Mouse (Mus musculus): ENCODE data around the gene Cfd. TPM values are rescaled to one million over a fixed set of nuclear protein-coding genes. Genes with fewer than 3 reads are reported as not detected.
"Not testable (repeated sequence)": the region's sequence is repeated elsewhere in the genome, so short reads cannot be mapped to it uniquely, and the experiment has no call there.

The Cfd gene
- polyA plus RNA-seq, 1 experiment from 2014 or later = not detected

- peaks cover 30% of the 10 kb centered on the region for H3K36me3 ChIP-seq
- peak overlapping the region; percentile 94 for H3K9ac ChIP-seq (replicated peaks)
- peak overlapping the region; percentile 74 for H3K4me3 ChIP-seq (replicated peaks)
- ATAC-seq (ENCODE audit: insufficient number of reproducible peaks, insufficient read depth, low FRiP score, low TSS enrichment, low read depth) = no peak
- WGBS = 2% methylated on average over 26 of the region's 26 CpGs
- peaks cover 25% of the 10 kb centered on the region for H3K4me1 ChIP-seq (replicated peaks)
- peak overlapping the region; percentile 90 for H3K27ac ChIP-seq
- no peaks in the 10 kb centered on the region for H3K27me3 ChIP-seq
- H3K9me3 ChIP-seq = no peaks in the 10 kb centered on the region
- H3K4me2 ChIP-seq = peak overlapping the region; percentile 67
Measured at GRCm38 (mm10) chr10:79873715-79874289, 16.9 kb upstream of the Cfd start.

GRCm38 (mm10) chr10:79874290-79874862 is 16.3 kb upstream of the Cfd start, which contains the start of the genes Prtn3 and Plppr3:
TSS of gene Prtn3 (plus strand) at chr10:79874476.
TSS of gene Plppr3 (minus strand) at chr10:79874634.
- Histone ChIP-seq H3K27ac (peak within 1 kb of the TSS; percentile 90), H3K9me3 (no peaks in the 10 kb centered on the region), H3K36me3 (peaks cover 25% of the 10 kb centered on the region), H3K4me2 (peak within 1 kb of the TSS; percentile 67), H3K4me3 (replicated peaks) (peak within 1 kb of the TSS; percentile 74), H3K9ac (replicated peaks) (peak within 1 kb of the TSS; percentile 94), H3K4me1 (replicated peaks) (peaks cover 25% of the 10 kb centered on the region), H3K27me3 (no peaks in the 10 kb centered on the region)
- ATAC-seq (ENCODE audit: insufficient number of reproducible peaks, insufficient read depth, low FRiP score, low TSS enrichment, low read depth) = peak; percentile 82
- under 1% methylated on average over 47 of the region's 57 CpGs for WGBS

GRCm38 (mm10) chr10:79877174-79877573 is 13.5 kb upstream of the Cfd start:
- Histone ChIP-seq H3K4me3 (replicated peaks) (no peak overlapping the region), H3K27me3 (peaks cover 18% of the 10 kb centered on the region), H3K9me3 (no peaks in the 10 kb centered on the region), H3K4me2 (no peak overlapping the region), H3K36me3 (no peaks in the 10 kb centered on the region; the same call in 1 of the 2 replicates), H3K27ac (no peak overlapping the region), H3K9ac (replicated peaks) (no peak overlapping the region), H3K4me1 (replicated peaks) (peaks cover 40% of the 10 kb centered on the region)
- 47% methylated on average over 1 of the region's 1 CpGs for WGBS
- no peak for ATAC-seq (ENCODE audit: insufficient number of reproducible peaks, insufficient read depth, low FRiP score, low TSS enrichment, low read depth)

GRCm38 (mm10) chr10:79877757-79878156 is 12.9 kb upstream of the Cfd start:
- WGBS = 59% methylated on average over 12 of the region's 12 CpGs
- Histone ChIP-seq H3K4me3 (replicated peaks) (no peak overlapping the region), H3K4me2 (no peak overlapping the region), H3K9me3 (no peaks in the 10 kb centered on the region), H3K36me3 (no peaks in the 10 kb centered on the region), H3K9ac (replicated peaks) (no peak overlapping the region), H3K27me3 (peaks cover 24% of the 10 kb centered on the region), H3K27ac (no peak overlapping the region), H3K4me1 (replicated peaks) (peaks cover 40% of the 10 kb centered on the region)
- no peak for ATAC-seq (ENCODE audit: insufficient number of reproducible peaks, insufficient read depth, low FRiP score, low TSS enrichment, low read depth)

GRCm38 (mm10) chr10:79879527-79879926 is 11.1 kb upstream of the Cfd start:
- no peak overlapping the region for H3K27ac ChIP-seq
- ATAC-seq (ENCODE audit: insufficient number of reproducible peaks, insufficient read depth, low FRiP score, low TSS enrichment, low read depth) = no peak
- no peaks in the 10 kb centered on the region for H3K9me3 ChIP-seq
- H3K4me1 ChIP-seq (replicated peaks) = peaks cover 40% of the 10 kb centered on the region
- no peak overlapping the region for H3K9ac ChIP-seq (replicated peaks)
- H3K4me3 ChIP-seq (replicated peaks) = no peak overlapping the region
- no peak overlapping the region for H3K4me2 ChIP-seq
- no peaks in the 10 kb centered on the region for H3K36me3 ChIP-seq
- H3K27me3 ChIP-seq = peaks cover 39% of the 10 kb centered on the region
- 36% methylated on average over 3 of the region's 3 CpGs for WGBS

- Histone ChIP-seq H3K4me2 (0 out of 2 replicates have a peak overlapping the region, but pooled peaks have one; percentile 4), H3K9me3 (no peaks in the 10 kb centered on the region), H3K4me3 (replicated peaks) (no peak overlapping the region), H3K4me1 (replicated peaks) (peaks cover 30% of the 10 kb centered on the region), H3K27me3 (peaks cover 39% of the 10 kb centered on the region), H3K9ac (replicated peaks) (no peak overlapping the region), H3K27ac (no peak overlapping the region), H3K36me3 (no peaks in the 10 kb centered on the region)
- no peak for ATAC-seq (ENCODE audit: insufficient number of reproducible peaks, insufficient read depth, low FRiP score, low TSS enrichment, low read depth)
- WGBS = 15% methylated on average over 9 of the region's 9 CpGs
Measured at GRCm38 (mm10) chr10:79880721-79881120, 9.9 kb upstream of the Cfd start.

GRCm38 (mm10) chr10:79881981-79882380 is 8.7 kb upstream of the Cfd start:
- H3K27ac ChIP-seq = no peak overlapping the region
- peak overlapping the region; percentile 21 for H3K4me3 ChIP-seq (replicated peaks)
- H3K27me3 ChIP-seq = peaks cover 39% of the 10 kb centered on the region
- peaks cover 30% of the 10 kb centered on the region for H3K4me1 ChIP-seq (replicated peaks)
- H3K9ac ChIP-seq (replicated peaks) = no peak overlapping the region; the same call in 1 of the 2 replicates
- 7% methylated on average over 22 of the region's 22 CpGs for WGBS
- H3K4me2 ChIP-seq = peak overlapping the region; percentile 54
- H3K36me3 ChIP-seq = no peaks in the 10 kb centered on the region
- ATAC-seq (ENCODE audit: insufficient number of reproducible peaks, insufficient read depth, low FRiP score, low TSS enrichment, low read depth) = no peak
- no peaks in the 10 kb centered on the region for H3K9me3 ChIP-seq

- Histone ChIP-seq H3K9ac (replicated peaks) (0 out of 2 replicates have a peak overlapping the region, but pooled peaks have one; percentile 34), H3K4me2 (peak overlapping the region; percentile 15; the same call in 1 of the 2 replicates), H3K4me3 (replicated peaks) (0 out of 2 replicates have a peak overlapping the region, but pooled peaks have one; percentile 9), H3K27me3 (peaks cover 39% of the 10 kb centered on the region), H3K9me3 (no peaks in the 10 kb centered on the region), H3K36me3 (no peaks in the 10 kb centered on the region), H3K27ac (no peak overlapping the region), H3K4me1 (replicated peaks) (peaks cover 30% of the 10 kb centered on the region)
- ATAC-seq (ENCODE audit: insufficient number of reproducible peaks, insufficient read depth, low FRiP score, low TSS enrichment, low read depth) = no peak
- 15% methylated on average over 22 of the region's 22 CpGs for WGBS
Measured at GRCm38 (mm10) chr10:79883297-79884084, 7.2 kb upstream of the Cfd start.

GRCm38 (mm10) chr10:79884446-79884845 is 6.2 kb upstream of the Cfd start:
- Histone ChIP-seq H3K36me3 (no peaks in the 10 kb centered on the region), H3K27me3 (peaks cover 39% of the 10 kb centered on the region), H3K4me3 (replicated peaks) (no peak overlapping the region), H3K9me3 (no peaks in the 10 kb centered on the region), H3K9ac (replicated peaks) (no peak overlapping the region), H3K4me2 (no peak overlapping the region), H3K4me1 (replicated peaks) (peaks cover 29% of the 10 kb centered on the region), H3K27ac (no peak overlapping the region)
- no peak for ATAC-seq (ENCODE audit: insufficient number of reproducible peaks, insufficient read depth, low FRiP score, low TSS enrichment, low read depth)
- 76% methylated on average over 4 of the region's 4 CpGs for WGBS

- H3K9ac ChIP-seq (replicated peaks); H3K4me3 ChIP-seq (replicated peaks); H3K36me3 ChIP-seq; H3K9me3 ChIP-seq; H3K4me2 ChIP-seq; H3K27ac ChIP-seq; ATAC-seq (ENCODE audit: insufficient number of reproducible peaks, insufficient read depth, low FRiP score, low TSS enrichment, low read depth): not testable (repeated sequence)
- WGBS = 75% methylated on average over 3 of the region's 3 CpGs
- H3K27me3 ChIP-seq = peaks cover 39% of the 10 kb centered on the region
- H3K4me1 ChIP-seq (replicated peaks) = peaks cover 26% of the 10 kb centered on the region
Measured at GRCm38 (mm10) chr10:79884938-79885337, 5.7 kb upstream of the Cfd start.

GRCm38 (mm10) chr10:79886054-79886453 is 4.6 kb upstream of the Cfd start, which contains the start of gene Elane:
TSS of gene Elane (plus strand) at chr10:79886247.
- ATAC-seq (ENCODE audit: insufficient number of reproducible peaks, insufficient read depth, low FRiP score, low TSS enrichment, low read depth) = no peak
- peaks cover 31% of the 10 kb centered on the region for H3K27me3 ChIP-seq

More at GRCm38 (mm10) chr10:79886054-79886453, 4.6 kb upstream of the Cfd start, which contains the start of gene Elane:
- Histone ChIP-seq H3K36me3 (no peaks in the 10 kb centered on the region), H3K9ac (replicated peaks) (no peak within 1 kb of the TSS), H3K4me1 (replicated peaks) (peaks cover 21% of the 10 kb centered on the region), H3K27ac (no peak within 1 kb of the TSS), H3K4me3 (replicated peaks) (no peak within 1 kb of the TSS), H3K4me2 (no peak within 1 kb of the TSS), H3K9me3 (no peaks in the 10 kb centered on the region)
- WGBS = 82% methylated on average over 6 of the region's 6 CpGs

All from limb, embryonic 12.5 days (tissue).